Mouse (Mus musculus): Measurements from ENCODE around the gene Tbcd. TPM values are rescaled to one million over a fixed set of nuclear protein-coding genes. Genes with fewer than 3 reads are reported as not detected.

The Tbcd gene
- total RNA-seq, 1 experiment = 68.6 TPM

GRCm38 (mm10) chr11:121479476-121480203 is 27.9 kb downstream of the Tbcd start:
- no peaks in the 10 kb centered on the region for H3K9me3 ChIP-seq (ENCODE audit: control insufficient read depth, insufficient read depth, low read depth, low read length)
- TF ChIP-seq ZC3H11A (IDR thresholded peaks at IDR 0.05; ENCODE audit: borderline replicate concordance, low read depth, low read length) = no peak
- TF ChIP-seq CHD2 (IDR thresholded peaks at IDR 0.05; ENCODE audit: low read depth, low read length) = no peak
- no peak for TF ChIP-seq HCFC1 (IDR thresholded peaks at IDR 0.05; ENCODE audit: borderline replicate concordance, insufficient read depth, low read length)
- no peak for TF ChIP-seq MAFK (IDR thresholded peaks at IDR 0.05; ENCODE audit: insufficient read depth, low read depth, low read length)
- no peak for TF ChIP-seq ZNF384 (IDR thresholded peaks at IDR 0.05; ENCODE audit: low read depth, low read length)
- H3K4me1 ChIP-seq (ENCODE audit: control insufficient read depth in 2 of 2, insufficient read depth in 2 of 2, low read length in 2 of 2, poor library complexity in 1 of 2) = no peaks in the 10 kb centered on the region; a peak in 1 of 4 replicates
- no peak overlapping the region for H3K9ac ChIP-seq (ENCODE audit: insufficient read depth, low read depth, low read length, poor library complexity, severe bottlenecking)
- DNase-seq (ENCODE audit: low read depth, low spot score) = no peak
- no peak overlapping the region for H3K27ac ChIP-seq (ENCODE audit: insufficient read depth, low read depth, low read length, poor library complexity, severe bottlenecking)
- H3K4me3 ChIP-seq (ENCODE audit: insufficient read depth in 1 of 2, low read depth in 1 of 2, low read length in 2 of 2, poor library complexity in 1 of 2, severe bottlenecking in 1 of 2) = no peak overlapping the region
- H3K36me3 ChIP-seq (ENCODE audit: control insufficient read depth, insufficient read depth, low read length, poor library complexity, severe bottlenecking) = peaks cover 15% of the 10 kb centered on the region; the same call in 1 of the 2 replicates
- in situ Hi-C loops (cut with MboI; ENCODE audit: low sequenced_read_pairs in 2 of 2, unreplicated experiment in 2 of 2) = no loop called here

GRCm38 (mm10) chr11:121481129-121481528 is 29.4 kb downstream of the Tbcd start:
- in situ Hi-C loops (cut with MboI; ENCODE audit: low sequenced_read_pairs in 2 of 2, unreplicated experiment in 2 of 2) = no loop called here
- no peaks in the 10 kb centered on the region for H3K9me3 ChIP-seq (ENCODE audit: control insufficient read depth, insufficient read depth, low read depth, low read length)
- H3K36me3 ChIP-seq (ENCODE audit: control insufficient read depth, insufficient read depth, low read length, poor library complexity, severe bottlenecking) = peaks cover 10% of the 10 kb centered on the region; the same call in 1 of the 2 replicates
- H3K4me1 ChIP-seq (ENCODE audit: control insufficient read depth in 2 of 2, insufficient read depth in 2 of 2, low read length in 2 of 2, poor library complexity in 1 of 2) = peaks cover 0 to 4% of the 10 kb centered on the region in 2 experiments; a peak in 1 of 4 replicates
- no peak for DNase-seq (ENCODE audit: low read depth, low spot score)
- H3K4me3 ChIP-seq (ENCODE audit: insufficient read depth in 1 of 2, low read depth in 1 of 2, low read length in 2 of 2, poor library complexity in 1 of 2, severe bottlenecking in 1 of 2) = no peak overlapping the region
- no peak overlapping the region for H3K9ac ChIP-seq (ENCODE audit: insufficient read depth, low read depth, low read length, poor library complexity, severe bottlenecking)
- H3K27ac ChIP-seq (ENCODE audit: insufficient read depth, low read depth, low read length, poor library complexity, severe bottlenecking) = no peak overlapping the region
- no peak for TF ChIP-seq ZNF384 (IDR thresholded peaks at IDR 0.05; ENCODE audit: low read depth, low read length)
- no peak for TF ChIP-seq CHD2 (IDR thresholded peaks at IDR 0.05; ENCODE audit: low read depth, low read length)
- TF ChIP-seq HCFC1 (IDR thresholded peaks at IDR 0.05; ENCODE audit: borderline replicate concordance, insufficient read depth, low read length) = no peak
- TF ChIP-seq ZC3H11A (IDR thresholded peaks at IDR 0.05; ENCODE audit: borderline replicate concordance, low read depth, low read length) = no peak
- no peak for TF ChIP-seq MAFK (IDR thresholded peaks at IDR 0.05; ENCODE audit: insufficient read depth, low read depth, low read length)

GRCm38 (mm10) chr11:121485882-121486281 is 34.1 kb downstream of the Tbcd start:
- no peak overlapping the region for H3K9ac ChIP-seq (ENCODE audit: insufficient read depth, low read depth, low read length, poor library complexity, severe bottlenecking)
- no peak overlapping the region for H3K4me3 ChIP-seq (ENCODE audit: insufficient read depth in 1 of 2, low read depth in 1 of 2, low read length in 2 of 2, poor library complexity in 1 of 2, severe bottlenecking in 1 of 2)
- DNase-seq (ENCODE audit: low read depth, low spot score) = no peak
- H3K9me3 ChIP-seq (ENCODE audit: control insufficient read depth, insufficient read depth, low read depth, low read length) = no peaks in the 10 kb centered on the region
- H3K36me3 ChIP-seq (ENCODE audit: control insufficient read depth, insufficient read depth, low read length, poor library complexity, severe bottlenecking) = peaks cover 7% of the 10 kb centered on the region; the same call in 1 of the 2 replicates
- H3K4me1 ChIP-seq (ENCODE audit: control insufficient read depth in 2 of 2, insufficient read depth in 2 of 2, low read length in 2 of 2, poor library complexity in 1 of 2) = 0 out of 4 replicates have a peak, but pooled peaks cover 0 to 4% of the 10 kb centered on the region in 2 experiments
- TF ChIP-seq CHD2 (IDR thresholded peaks at IDR 0.05; ENCODE audit: low read depth, low read length) = no peak
- no peak for TF ChIP-seq MAFK (IDR thresholded peaks at IDR 0.05; ENCODE audit: insufficient read depth, low read depth, low read length)
- TF ChIP-seq HCFC1 (IDR thresholded peaks at IDR 0.05; ENCODE audit: borderline replicate concordance, insufficient read depth, low read length) = no peak
- no peak for TF ChIP-seq ZC3H11A (IDR thresholded peaks at IDR 0.05; ENCODE audit: borderline replicate concordance, low read depth, low read length)
- TF ChIP-seq ZNF384 (IDR thresholded peaks at IDR 0.05; ENCODE audit: low read depth, low read length) = no peak
- H3K27ac ChIP-seq (ENCODE audit: insufficient read depth, low read depth, low read length, poor library complexity, severe bottlenecking) = no peak overlapping the region
- in situ Hi-C loops (cut with MboI; ENCODE audit: low sequenced_read_pairs in 2 of 2, unreplicated experiment in 2 of 2) = no loop called here

- Histone ChIP-seq H3K36me3 (ENCODE audit: control insufficient read depth, insufficient read depth, low read length, poor library complexity, severe bottlenecking) (peaks cover 6% of the 10 kb centered on the region; the same call in 1 of the 2 replicates), H3K4me1 (ENCODE audit: control insufficient read depth in 2 of 2, insufficient read depth in 2 of 2, low read length in 2 of 2, poor library complexity in 1 of 2) (peaks cover 0 to 2% of the 10 kb centered on the region in 2 experiments; a peak in 1 of 4 replicates), H3K27ac (ENCODE audit: insufficient read depth, low read depth, low read length, poor library complexity, severe bottlenecking) (no peak overlapping the region), H3K4me3 (ENCODE audit: insufficient read depth in 1 of 2, low read depth in 1 of 2, low read length in 2 of 2, poor library complexity in 1 of 2, severe bottlenecking in 1 of 2) (no peak overlapping the region), H3K9ac (ENCODE audit: insufficient read depth, low read depth, low read length, poor library complexity, severe bottlenecking) (no peak overlapping the region), H3K9me3 (ENCODE audit: control insufficient read depth, insufficient read depth, low read depth, low read length) (no peaks in the 10 kb centered on the region)
- no peak for DNase-seq (ENCODE audit: low read depth, low spot score)
- in situ Hi-C loops (cut with MboI; ENCODE audit: low sequenced_read_pairs in 2 of 2, unreplicated experiment in 2 of 2) = no loop called here
- no peak for TF ChIP-seq ZNF384 (IDR thresholded peaks at IDR 0.05; ENCODE audit: low read depth, low read length)
- TF ChIP-seq CHD2 (IDR thresholded peaks at IDR 0.05; ENCODE audit: low read depth, low read length) = no peak
- no peak for TF ChIP-seq MAFK (IDR thresholded peaks at IDR 0.05; ENCODE audit: insufficient read depth, low read depth, low read length)
- TF ChIP-seq HCFC1 (IDR thresholded peaks at IDR 0.05; ENCODE audit: borderline replicate concordance, insufficient read depth, low read length) = no peak
- TF ChIP-seq ZC3H11A (IDR thresholded peaks at IDR 0.05; ENCODE audit: borderline replicate concordance, low read depth, low read length) = no peak
Observed at GRCm38 (mm10) chr11:121490651-121491050, 38.9 kb downstream of the Tbcd start.

Data from ES-E14 (cell line).